Mouse (Mus musculus): ENCODE measurements at regions not wholly inside any gene's neighbourhood (a gene's known extent, or its start where the extent isn't known, plus 50 kb on each side); places are given as distances from the start of the nearest gene placed in this dataset.

DNA sequence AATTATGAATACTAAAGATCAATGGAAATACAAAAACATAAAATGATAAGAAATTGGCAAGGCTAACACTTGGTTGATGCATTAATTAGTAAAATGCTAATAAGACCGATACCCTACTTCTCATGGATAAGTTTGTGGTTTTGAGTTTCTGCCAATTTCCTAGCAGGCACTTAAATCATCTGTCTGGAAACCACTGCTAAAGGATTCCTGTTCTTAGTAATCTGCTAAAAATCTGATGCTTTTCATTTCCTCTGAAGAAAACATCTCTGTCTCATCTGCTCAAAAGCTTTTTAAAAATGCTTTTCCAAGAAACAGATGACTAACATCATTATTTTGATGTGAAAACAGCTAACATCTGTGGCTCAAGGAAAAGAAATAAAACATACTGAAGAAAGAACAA lies 321.4 kb upstream of the Pcdh7 start:
- DNase-seq: no peak

DNA sequence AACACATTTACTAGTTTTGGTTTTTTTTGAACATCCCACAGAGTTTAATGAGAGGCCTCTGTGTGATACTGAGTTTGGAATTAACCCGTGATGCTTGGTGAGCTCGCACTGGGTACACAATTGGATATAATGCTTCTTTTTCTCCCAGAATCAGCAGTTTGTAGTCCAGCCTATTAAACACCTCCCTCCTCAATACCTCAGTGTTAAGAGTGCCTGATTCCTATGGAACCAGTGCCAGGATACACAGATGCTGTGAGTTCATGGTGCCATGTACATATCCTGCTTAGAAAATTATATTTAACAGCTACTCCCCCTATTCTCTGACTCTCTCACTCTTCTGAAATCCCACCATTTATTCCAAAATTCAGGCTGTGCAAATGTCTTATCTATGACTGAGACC lies 299.6 kb upstream of the Pcdh7 start:
- DNase-seq: no peak

DNA sequence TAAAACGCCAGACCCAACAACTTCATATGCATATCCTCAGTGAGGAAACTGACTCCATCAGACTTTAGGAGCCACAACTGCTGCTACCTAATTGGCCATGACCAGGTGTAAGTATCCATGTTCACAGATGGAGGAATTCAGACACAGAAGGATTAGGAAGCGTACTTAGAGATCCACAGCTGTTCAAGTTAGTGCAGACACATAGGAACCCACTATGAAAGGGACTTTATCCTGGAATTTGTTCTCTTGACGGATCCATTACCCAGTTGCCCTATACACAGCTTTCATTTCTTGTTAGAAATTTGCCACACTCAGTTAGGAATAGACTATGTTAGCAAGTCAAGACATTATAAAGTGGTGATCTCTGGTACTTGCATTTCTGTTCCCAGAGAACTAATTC lies 266.7 kb upstream of the Pcdh7 start:
- DNase-seq: no peak

DNA sequence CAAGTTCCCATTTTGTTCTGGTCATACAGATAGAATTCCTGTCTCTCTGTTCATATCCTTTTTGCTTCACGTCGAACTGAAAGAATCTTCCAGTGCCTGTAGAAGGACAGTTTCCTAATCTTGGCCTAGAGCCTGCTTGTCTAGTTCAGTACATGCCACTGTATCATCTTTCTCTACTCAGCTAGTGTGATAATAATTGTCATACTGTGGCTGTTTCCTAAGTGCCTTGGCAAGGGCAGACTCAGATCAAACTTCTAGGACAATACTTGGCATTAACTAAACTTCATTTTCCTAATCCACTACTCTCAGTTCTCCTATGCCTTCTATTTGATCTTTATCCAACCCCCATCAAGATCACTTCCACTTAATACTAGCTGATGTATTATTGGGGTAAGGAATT lies 266.3 kb upstream of the Pcdh7 start:
- DNase-seq: no peak

DNA sequence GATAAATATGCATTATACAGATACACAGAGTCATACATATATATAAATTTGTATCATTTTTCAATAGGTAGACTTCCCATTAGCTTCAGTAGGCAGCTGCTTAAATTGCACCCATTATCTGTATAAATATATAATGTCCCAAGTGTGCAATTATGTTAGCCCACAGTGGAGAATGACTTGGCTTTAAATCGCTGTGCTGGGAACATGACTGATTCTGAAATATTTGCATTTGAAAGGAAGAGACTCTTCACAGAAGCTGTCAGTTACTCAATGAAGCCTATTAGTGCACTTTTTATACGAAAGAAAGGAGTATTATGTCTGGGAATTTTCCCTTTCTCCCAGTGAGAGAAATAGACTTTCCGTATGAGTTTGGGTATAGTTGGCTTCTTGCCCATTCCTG lies 242.8 kb upstream of the Pcdh7 start:
- peak; percentile 0 for DNase-seq

DNA sequence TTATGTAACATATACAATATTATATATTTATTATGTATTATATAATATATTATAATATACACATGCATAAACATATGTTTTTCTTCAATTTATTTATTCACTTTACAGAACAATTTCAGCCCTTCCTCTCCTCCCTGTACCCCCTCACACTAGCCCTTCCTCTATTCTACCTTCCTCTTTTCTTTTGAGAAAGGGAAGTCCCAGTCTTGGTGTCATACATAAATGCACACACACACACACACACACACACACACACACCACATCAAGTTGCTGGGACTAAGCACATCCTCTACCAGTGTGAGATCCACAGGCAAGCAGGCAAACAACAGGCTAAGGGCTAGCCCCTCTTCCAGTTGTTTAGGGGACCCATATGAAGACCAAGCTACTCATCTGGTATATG lies 239.9 kb upstream of the Pcdh7 start:
- no peak for DNase-seq

Data from retina, postnatal 1 day (tissue).